Mouse (Mus musculus) large intestine, adult 2 months (tissue): ENCODE data around the gene Fbl. TPM values are rescaled to one million over a fixed set of nuclear protein-coding genes. Genes with fewer than 3 reads are reported as not detected.
"Not testable (repeated sequence)": the region's sequence is repeated elsewhere in the genome, so short reads cannot be mapped to it uniquely, and the experiment has no call there.

ENCODE experiments used
- DNase-seq: peaks from one replicate; pipeline ENCODE4 v3.0.0-alpha.2; 2012; ENCODE audit warnings: low read depth, low spot score
- WGBS: fragments of 180-500 bp; shearing (Covaris S2); methylation state at CpG from one replicate; pipeline ENCODE4 v1.1.7; 2018; 5-methylcytosine and 5-hydroxymethylcytosine counted together
- polyA plus RNA-seq: library from polyadenylated mRNA; depleted of rRNA; stranded (reverse); fragments of >200 nt; gene quantifications from 2 replicates; pipeline ENCODE4 v1.2.3, GENCODE M21; 2012

Fbl gene
- polyA plus RNA-seq, 1 experiment: 60.1 TPM

DNA sequence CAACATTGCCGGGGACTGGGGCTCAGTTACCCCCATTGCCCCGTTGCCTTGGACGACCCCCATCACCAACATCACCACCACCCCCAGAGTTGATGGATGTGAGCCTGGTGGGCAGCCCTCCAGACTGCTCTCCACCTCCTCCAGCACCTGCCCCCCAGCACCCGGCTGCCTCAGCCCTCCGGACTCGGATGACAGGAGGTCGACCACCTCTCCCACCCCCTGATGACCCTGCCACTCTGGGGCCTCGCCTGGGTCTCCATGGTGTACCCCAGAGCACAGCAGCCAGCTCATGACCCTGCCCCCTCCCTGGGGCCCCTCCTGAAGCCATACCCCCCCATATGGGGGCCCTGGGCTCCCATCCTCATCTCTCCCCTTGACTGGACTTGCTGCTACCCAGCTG is 17.1 kb downstream of the Fbl start:
- WGBS: 90% methylated on average over 8 of the region's 8 CpGs

DNA sequence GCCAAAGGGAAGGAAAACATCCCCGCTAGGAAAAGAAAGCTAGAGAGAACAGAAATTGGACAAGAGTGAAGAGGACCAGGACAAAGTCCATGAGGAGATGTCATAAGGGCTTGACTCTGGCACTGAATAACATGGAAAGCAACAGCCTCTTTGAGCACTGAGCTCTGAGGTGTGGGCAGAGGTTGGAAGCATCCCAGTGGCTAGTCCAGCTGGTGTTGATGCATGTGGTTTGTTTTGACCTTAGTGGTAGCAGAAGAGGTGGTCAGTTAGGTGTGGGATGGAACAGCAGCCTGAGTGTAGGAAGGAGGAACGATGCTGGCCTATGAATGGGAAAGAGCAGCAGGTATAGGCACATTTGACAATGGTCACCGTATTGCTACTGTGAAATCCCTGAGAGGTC is 22.0 kb downstream of the Fbl start:
- DNase-seq: no peak
- WGBS: 89% methylated on average over 3 of the region's 3 CpGs

More for the DNA sequence above, 17.1 kb downstream of the Fbl start:
- DNase-seq: no peak

DNA sequence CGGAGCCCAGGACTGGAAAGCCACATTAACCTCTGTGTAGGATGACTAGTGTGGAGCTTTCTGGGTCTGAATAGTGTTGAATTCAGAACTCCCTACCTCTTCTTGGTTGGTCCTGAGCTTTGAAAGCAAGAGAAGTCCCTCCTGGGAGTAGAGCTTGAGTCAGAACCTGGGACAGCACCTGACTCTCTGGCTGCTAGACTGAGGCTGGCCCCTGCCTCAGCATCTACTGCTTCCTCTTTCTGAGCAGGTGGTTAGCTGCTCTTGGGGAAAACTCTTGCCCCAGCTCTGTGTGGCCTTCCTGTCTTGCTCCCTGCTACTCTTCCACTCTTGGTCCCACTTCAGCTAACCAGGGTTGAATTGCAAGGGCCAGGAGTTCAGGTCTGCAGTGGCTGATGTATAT is 22.4 kb downstream of the Fbl start:
- DNase-seq: no peak
- 100% methylated on average over 1 of the region's 1 CpGs for WGBS

DNA sequence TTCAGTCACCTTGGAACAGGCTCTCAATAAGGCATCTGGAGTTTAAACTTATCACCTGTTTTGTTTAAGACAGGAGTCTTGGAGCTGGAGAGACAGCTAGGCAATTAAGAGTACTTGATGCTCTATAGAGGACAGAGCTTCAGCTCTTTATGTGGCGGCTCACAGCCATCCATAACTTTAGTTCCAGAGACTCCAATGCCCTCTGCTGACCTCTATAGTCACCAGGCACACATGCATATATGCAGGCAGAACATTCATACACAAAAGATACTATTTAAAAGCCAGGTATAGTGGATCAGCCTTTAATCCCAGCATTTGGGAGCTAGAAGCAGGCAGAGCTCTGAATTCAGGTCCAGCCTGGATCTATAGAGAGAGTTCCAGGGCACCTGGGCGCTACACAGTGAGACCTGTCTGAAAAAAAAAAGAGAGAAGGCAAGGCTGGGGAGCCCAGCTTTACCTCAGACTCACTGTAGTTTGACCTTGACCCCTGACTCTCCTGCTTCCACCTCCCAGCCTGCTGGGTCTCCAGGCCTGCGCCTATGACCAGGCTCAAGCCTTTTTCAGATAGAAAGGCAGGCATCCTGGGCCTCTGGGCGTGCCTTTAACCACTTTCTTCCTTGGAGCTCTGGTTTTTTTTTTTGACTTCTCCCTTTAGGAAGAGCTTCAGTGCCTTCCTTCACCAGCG is 26.0 kb downstream of the Fbl start:
- no peak for DNase-seq
- 78% methylated on average over 5 of the region's 5 CpGs for WGBS

DNA sequence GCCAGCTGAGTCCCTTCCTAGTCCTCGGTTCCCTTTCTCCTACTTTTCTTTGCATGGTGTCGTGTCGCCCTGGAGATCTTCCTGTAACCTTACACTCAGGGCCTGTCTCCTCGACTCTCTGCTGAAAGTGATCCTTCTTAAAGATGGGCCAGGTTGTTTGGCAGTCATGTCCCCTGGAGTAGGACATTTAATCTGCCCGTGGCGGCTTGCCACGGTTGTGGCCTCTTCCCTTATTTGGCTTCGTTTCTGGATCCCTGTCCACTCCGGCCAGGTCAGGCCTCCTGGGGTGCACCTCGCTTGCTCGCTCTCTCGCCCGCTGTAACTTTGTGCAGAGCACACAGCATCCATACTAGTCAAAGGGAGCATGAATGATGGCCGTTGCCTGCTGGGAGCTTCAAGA is 27.0 kb downstream of the Fbl start:
- DNase-seq: no peak
- WGBS: 77% methylated on average over 14 of the region's 14 CpGs

DNA sequence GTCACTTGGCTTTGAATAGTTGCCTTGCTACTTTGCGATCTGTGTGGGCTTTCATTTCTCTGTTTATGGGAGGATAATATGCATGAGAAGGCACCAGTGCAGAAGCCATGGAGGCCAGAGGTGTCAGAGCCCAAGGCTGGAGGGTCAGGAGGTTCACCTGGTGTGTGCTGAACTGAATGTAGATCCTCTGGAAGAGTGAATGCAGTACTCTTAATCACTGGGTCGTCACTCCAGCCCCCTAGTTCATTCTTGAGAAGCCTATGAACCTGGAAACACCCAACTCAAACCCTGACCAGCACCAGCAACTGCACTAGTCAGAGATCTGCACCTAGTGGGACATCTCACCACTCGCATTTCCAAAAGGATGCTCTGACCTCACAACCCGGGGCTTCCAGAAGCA is 29.5 kb downstream of the Fbl start:
- 66% methylated on average over 4 of the region's 4 CpGs for WGBS
- DNase-seq: no peak

DNA sequence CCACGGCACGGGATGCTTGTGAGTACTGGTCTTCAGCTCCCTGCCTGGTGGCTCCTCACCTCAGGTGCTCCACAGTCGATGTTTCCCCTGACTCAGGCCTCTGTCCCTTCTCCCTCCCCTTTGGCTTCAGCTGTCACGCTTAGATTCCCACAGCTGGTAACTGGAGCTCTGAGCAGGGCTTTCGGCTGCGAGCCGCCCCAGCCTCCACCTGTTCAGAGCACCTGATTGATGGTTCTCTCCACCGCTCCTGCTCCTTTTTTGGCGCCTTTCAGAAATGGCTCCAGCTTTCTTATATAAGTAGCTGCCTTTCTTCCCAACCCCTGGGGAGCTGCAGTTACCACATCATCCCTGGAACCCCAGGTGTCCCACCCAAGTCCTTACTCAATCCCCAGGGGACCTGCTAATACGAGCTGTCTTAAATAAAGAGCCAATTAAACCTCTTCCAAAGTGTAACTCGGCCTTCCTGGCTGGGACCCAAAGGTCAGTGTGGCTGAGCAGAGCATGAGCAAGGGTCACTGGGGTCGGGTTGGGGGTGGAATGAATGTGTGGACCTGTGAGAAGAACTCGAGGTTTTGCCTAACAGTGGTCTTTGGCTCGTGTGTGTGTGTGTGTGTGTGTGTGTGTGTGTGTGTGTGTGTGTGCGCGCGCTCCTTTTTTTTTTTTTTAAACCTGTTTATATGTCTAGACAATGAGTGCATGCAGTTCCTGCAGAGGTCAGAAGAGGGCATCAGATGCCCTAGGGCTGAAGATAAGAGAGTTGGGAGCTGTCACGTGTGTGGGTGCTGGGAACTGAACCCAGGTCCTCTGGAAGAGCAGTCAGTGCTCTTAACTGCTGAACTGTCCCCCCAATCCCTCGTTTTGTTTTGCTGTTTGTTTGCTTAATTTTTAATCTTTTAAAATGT is 33.9 kb downstream of the Fbl start:
- DNase-seq: no peak
- WGBS: 58% methylated on average over 19 of the region's 19 CpGs

DNA sequence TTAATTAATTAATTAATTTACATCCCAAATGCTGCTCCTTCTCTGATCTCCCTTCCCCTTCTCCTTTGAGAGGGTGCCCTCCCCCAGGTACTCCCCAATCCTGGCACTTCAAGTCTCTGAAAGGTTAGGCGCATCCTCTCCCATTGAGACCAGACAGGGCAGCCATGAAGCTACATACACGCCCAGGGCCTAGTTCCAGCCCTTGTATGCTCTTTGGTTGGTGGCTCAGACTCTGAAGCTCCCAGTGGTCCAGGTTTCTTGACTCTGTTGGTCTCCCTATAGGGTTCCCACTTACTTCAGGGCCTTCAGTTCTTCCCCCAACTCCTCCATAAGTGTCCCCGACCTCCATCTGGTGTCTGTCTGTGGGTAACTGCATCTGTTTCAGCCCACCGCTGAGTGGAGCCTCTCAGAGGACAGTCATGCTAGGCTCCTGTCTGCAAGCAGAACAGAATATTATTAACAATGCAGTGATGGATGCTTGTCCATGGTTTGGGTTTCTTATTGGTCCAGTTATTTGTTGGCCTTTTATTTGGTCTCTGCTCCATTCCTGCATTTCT is 36.6 kb downstream of the Fbl start:
- no peak for DNase-seq
- 65% methylated on average over 4 of the region's 4 CpGs for WGBS

DNA sequence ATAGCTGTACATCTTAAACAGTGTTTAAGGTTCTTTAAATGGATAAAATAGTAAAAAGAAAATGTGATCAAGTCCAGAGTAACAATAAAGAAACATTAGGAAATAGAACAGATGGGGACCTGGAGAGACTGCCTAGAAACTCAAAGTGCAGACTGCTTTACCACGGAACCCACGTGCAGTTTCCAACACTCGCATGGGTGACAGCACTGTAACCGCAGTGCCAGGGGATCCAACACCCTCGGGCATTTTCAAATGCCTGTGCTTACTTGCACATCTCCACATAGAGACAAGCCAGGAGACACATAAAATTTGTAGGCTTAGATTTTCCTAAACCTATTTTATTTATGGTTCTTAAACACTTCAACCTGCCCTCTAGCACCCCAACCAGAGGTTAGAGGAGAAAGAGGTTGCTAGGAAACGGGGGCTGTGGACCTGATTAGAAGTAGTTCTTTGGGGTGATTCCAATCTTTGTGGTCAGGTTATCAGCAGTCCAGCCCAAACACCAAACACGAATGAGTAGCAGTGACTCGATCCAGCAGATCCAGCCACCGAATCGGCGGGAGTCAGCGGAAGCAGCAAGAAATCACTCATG is 39.0 kb downstream of the Fbl start:
- 36% methylated on average over 12 of the region's 12 CpGs for WGBS
- no peak for DNase-seq

DNA sequence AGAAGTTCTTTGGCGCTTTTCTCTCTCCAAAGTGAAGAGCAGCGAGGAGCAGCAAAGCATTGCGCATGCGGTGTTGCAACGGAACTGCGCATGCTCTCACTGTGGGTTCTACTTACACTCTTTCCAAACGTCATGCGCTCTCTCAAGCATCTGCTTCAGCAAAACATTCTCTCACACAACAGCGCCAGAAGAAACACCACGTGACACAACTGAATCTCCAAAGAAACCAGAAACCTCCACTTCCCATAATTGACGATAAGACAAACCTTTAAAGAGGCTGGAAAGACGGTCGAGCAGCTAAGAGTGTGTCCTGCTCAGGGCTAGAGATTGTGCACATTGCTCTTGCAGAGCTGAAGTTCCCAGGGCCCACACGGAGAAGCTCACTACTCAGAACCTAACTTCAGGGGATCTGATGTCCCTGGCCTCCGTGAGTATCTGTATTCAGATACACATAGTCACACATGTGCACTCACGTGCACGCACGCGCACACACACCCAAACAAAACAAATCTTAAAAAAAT is 39.5 kb downstream of the Fbl start:
- DNase-seq: peak; percentile 37
- 46% methylated on average over 19 of the region's 19 CpGs for WGBS

DNA sequence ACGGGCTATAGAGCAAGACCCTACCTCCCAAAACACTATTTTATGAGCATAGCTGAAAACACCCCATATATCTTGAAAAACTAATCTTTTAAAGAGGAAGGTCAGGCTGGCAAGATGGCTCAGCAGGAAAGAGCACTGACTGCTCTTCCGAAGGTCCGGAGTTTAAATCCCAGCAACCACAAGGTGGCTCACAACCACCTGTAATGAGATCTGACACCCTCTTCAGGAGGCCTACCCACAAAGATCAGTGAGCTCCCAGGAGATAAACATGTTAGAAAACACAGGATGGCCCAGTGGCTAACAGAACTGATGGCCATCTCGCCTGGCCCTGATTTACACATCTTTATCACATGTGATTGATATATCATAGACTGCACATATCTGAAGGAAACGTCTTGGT is 41.2 kb downstream of the Fbl start:
- 40% methylated on average over 5 of the region's 5 CpGs for WGBS

DNA sequence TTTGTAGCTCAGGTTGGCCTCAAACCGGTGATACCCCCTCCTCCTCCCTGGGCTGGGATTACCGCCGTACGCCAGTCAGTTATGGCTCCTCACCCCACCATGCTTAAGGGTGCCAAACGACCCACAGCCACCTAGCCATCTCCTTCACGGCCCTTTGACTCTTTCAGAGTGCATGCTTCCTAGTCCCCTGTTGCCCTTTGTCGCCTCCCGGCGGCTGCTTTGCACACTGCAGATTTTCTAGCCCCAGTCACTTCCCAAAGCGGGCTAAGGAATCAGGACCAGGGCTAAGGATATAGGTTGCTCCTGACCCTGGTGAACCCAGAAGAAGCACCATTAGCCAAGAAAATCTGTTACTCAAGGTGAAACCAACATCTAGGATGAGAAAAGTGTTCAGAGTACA is 44.6 kb downstream of the Fbl start:
- 33% methylated on average over 10 of the region's 10 CpGs for WGBS
- peak; percentile 27 for DNase-seq

More for the DNA sequence above, 41.2 kb downstream of the Fbl start:
- DNase-seq: no peak

DNA sequence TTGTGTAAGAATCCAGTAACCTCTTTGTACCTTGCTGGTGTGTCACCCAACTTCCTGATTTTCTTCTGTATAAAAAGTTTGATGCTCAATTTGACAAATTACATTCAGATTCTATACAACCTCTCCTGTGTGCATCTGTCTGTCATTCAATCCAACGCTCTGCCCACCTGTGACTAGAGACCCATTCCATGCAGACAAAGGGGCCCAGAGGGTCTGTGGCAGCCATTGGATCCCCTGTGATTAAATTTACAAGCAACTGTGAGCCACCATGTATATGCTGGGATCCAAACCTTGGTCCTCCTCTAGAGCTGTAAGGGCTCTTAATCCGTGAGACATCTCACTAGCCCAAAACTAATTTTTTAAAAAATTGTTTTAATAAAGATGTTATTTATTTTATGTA is 46.4 kb downstream of the Fbl start:
- WGBS: 86% methylated on average over 2 of the region's 2 CpGs
- DNase-seq: not testable (repeated sequence)

DNA sequence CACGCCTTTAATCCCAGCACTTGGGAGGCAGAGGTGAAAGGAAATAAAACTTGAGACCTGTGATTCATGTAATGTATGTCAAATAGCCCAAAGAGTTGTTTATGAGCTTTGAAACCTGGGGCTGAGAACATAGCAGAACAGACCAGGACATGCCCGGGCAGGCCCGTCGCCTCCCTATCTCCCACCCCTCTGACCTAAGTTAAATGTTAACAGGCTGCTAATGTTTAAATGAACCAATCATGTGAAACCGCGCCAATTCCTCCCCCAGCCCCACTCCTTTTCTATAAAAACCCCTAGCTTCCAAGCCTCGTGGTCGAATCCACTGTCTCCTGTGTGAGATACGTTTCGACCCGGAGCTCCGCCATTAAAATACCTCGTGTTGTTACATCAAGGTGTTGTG is 48.3 kb downstream of the Fbl start:
- DNase-seq: not testable (repeated sequence)
- WGBS: 79% methylated on average over 13 of the region's 13 CpGs

DNA sequence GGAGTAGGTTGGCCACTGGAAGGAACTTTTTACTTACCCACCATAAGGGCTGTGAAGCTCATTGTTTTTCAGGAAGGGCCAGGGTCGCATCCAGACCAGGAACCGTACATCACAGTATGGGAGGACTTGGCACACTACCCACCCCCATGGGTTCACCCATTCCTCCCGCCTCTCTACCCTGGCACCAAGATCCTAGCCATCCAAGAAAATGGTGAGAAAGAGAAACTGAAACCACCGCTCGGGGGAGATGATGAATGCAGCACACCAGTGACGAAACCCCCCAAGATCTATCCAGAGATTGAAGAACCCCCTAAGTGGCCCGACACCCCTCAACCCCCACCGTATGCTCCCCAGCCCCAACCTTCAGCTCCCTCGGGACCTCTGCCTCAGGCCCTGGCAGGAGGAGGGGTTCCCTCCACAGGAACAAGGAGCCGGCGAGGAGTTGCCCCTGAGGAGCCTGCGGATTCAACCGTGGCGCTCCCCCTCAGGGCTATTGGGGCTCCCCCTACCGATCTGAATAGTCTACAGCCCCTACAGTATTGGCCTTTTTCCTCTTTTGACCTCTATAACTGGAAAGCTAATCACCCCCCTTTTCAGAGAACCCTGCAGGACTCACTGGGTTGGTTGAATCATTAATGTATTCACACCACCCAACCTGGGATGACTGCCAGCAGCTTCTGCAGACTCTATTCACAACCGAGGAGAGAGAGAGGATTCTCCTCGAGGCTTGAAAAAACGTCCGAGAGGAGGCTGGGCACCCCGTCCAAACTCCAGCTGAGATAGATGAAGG is 49.6 kb downstream of the Fbl start:
- whole genome bisulfite sequencing: 80% methylated on average over 20 of the region's 20 CpGs
- DNase-seq: not testable (repeated sequence)

DNA sequence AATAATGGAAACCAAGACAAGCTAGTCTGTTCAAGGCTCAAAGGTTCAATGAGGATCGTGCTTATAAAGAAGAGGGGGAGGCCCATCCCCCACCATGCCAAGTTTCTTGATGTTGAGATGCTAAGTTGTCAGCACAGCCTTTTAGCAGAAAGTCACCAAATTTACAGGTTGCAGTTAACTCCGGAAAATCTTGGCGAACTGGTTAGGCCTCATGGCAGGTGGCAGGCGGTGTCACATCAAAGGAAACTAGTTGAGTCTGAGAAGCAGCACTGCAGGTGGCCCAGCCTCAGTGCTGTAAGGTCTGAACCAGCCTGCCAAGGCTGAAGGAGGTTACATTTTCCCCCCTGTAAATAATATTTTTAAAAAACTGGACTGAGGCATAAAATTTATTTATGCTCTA is 57.3 kb downstream of the Fbl start:
- DNase-seq: not testable (repeated sequence)
- WGBS: 84% methylated on average over 4 of the region's 4 CpGs

DNA sequence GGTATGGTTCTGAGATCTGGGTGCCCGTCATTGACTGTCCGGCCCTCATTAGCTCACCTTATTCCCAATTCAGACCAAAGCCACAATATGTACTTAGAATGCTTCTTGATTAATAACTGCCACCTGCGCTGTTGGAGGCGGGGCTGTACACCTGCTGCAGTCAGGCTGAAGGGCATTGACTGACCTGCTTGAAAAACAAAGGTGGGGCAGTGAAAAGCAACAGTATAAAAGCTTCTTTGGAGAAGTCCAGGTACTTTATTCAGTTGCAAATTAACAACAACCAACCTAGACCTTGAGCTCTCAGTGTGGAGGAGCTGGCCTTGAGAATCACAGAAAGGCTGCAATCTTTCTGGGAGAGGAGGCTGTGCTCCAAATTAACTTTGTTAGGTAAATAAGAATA is 57.9 kb downstream of the Fbl start:
- WGBS: 85% methylated on average over 4 of the region's 4 CpGs
- DNase-seq: not testable (repeated sequence)
